Mouse (Mus musculus): ENCODE results near the gene Tymp. TPM values are rescaled to one million over a fixed set of nuclear protein-coding genes. Genes with fewer than 3 reads are reported as not detected.

Gene Tymp
- polyA plus RNA-seq, 1 experiment from 2014 or later = 1.7 TPM

DNA sequence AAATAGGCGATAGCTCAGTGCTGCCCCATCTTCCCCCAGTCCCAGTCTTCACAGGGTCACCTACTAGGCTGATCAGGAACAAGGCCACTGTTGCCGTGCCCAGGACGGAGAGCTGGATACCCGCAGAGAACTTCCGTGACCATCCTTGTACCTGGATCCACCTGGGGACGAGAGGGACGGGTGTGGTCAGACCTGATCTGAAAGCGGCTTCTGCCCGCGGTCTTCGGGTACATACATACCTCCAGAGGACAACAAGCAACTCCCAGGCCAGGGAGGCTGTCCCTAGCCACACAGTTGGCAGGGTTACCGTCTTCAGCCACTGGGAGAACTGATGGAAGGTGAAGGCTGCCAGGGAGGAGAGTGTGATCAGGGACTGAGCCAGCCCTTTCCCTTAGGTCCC is 24.0 kb downstream of the Tymp start:
- Histone ChIP-seq H3K9me3 (ENCODE audit: control insufficient read depth, low read length) (no peaks in the 10 kb centered on the region), H3K4me1 (replicated peaks; ENCODE audit: control insufficient read depth, insufficient read depth, low read length) (peaks cover 7% of the 10 kb centered on the region; the same call in 1 of the 2 replicates), H3K4me2 (replicated peaks; ENCODE audit: low read depth, low read length) (no peak overlapping the region), H3K36me3 (ENCODE audit: control insufficient read depth, insufficient read depth, low read length) (peaks cover 18% of the 10 kb centered on the region), H3K4me3 (ENCODE audit: low read depth, low read length) (no peak overlapping the region), H3K9ac (ENCODE audit: low read depth, low read length) (no peak overlapping the region), H3K27me3 (ENCODE audit: control insufficient read depth, insufficient read depth, low read length) (no peaks in the 10 kb centered on the region), H3K27ac (ENCODE audit: low read depth, low read length) (no peak overlapping the region)
- ATAC-seq (ENCODE audit: low FRiP score) = no peak
- DNase-seq (ENCODE audit: low spot score) = no peak
- WGBS = 96% methylated on average over 12 of the region's 12 CpGs

GRCm38 (mm10) chr15:89352054-89352453 is 24.8 kb downstream of the Tymp start:
- no peak overlapping the region for H3K4me3 ChIP-seq (ENCODE audit: low read depth, low read length)
- ATAC-seq (ENCODE audit: low FRiP score) (no peak), DNase-seq (ENCODE audit: low spot score) (no peak)
- H3K4me1 ChIP-seq (replicated peaks; ENCODE audit: control insufficient read depth, insufficient read depth, low read length) = peaks cover 5% of the 10 kb centered on the region; the same call in 1 of the 2 replicates
- H3K9me3 ChIP-seq (ENCODE audit: control insufficient read depth, low read length) = no peaks in the 10 kb centered on the region
- H3K36me3 ChIP-seq (ENCODE audit: control insufficient read depth, insufficient read depth, low read length) = peaks cover 18% of the 10 kb centered on the region
- H3K27ac ChIP-seq (ENCODE audit: low read depth, low read length) = no peak overlapping the region
- H3K4me2 ChIP-seq (replicated peaks; ENCODE audit: low read depth, low read length) = no peak overlapping the region
- no peaks in the 10 kb centered on the region for H3K27me3 ChIP-seq (ENCODE audit: control insufficient read depth, insufficient read depth, low read length)
- H3K9ac ChIP-seq (ENCODE audit: low read depth, low read length) = no peak overlapping the region
- 98% methylated on average over 14 of the region's 14 CpGs for WGBS

DNA sequence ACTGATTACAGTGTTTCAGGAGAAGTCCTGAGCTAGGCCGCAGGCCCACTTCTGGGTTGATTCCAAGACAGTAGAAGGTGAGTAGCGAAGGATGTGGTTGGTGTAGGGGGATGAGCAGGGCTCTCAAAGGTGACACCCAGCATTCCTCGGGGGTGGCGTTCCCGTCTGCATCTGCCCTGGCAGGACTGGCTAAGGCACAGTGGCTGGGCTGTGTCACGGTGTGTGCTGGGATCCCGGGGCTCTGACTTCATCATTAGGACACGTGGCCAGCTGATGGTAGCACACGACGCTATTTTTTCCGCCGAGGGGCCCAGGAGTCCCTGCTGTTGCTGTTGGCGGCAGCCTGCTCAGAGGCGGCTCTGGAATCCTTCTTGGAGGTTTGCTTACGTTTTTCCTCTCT is 25.5 kb downstream of the Tymp start:
- H3K27ac ChIP-seq (ENCODE audit: low read depth, low read length) = no peak overlapping the region
- WGBS = 92% methylated on average over 15 of the region's 15 CpGs

DNA sequence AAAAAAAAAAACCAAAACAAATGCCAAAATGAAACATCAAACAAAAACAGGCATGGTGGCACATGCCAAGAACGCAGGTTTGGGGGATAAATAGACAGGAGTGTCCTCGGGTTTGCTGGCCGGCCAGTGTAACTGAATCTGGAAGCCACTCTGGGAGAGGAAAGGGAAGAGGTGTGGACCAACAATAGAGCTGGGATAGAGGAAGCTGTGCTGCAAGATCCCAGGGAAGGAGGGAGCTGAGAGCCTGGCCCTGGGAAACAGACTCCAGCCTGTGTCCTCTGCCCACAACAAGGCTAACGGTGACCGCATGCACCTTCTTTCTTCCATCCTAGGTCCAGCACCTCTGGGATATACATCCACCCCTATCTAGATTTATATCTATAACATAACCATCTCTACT is 26.4 kb downstream of the Tymp start:
- Histone ChIP-seq H3K4me3 (ENCODE audit: low read depth, low read length) (no peak overlapping the region), H3K9me3 (ENCODE audit: control insufficient read depth, low read length) (no peaks in the 10 kb centered on the region), H3K4me2 (replicated peaks; ENCODE audit: low read depth, low read length) (no peak overlapping the region), H3K27ac (ENCODE audit: low read depth, low read length) (no peak overlapping the region), H3K27me3 (ENCODE audit: control insufficient read depth, insufficient read depth, low read length) (no peaks in the 10 kb centered on the region), H3K4me1 (replicated peaks; ENCODE audit: control insufficient read depth, insufficient read depth, low read length) (peaks cover 5% of the 10 kb centered on the region; the same call in 1 of the 2 replicates), H3K36me3 (ENCODE audit: control insufficient read depth, insufficient read depth, low read length) (peaks cover 18% of the 10 kb centered on the region), H3K9ac (ENCODE audit: low read depth, low read length) (no peak overlapping the region)
- ATAC-seq (ENCODE audit: low FRiP score) (no peak), DNase-seq (ENCODE audit: low spot score) (no peak)
- WGBS = 88% methylated on average over 5 of the region's 5 CpGs

More for the DNA sequence above, 25.5 kb downstream of the Tymp start:
- Histone ChIP-seq H3K36me3 (ENCODE audit: control insufficient read depth, insufficient read depth, low read length) (peaks cover 18% of the 10 kb centered on the region), H3K4me1 (replicated peaks; ENCODE audit: control insufficient read depth, insufficient read depth, low read length) (peaks cover 5% of the 10 kb centered on the region; the same call in 1 of the 2 replicates), H3K27me3 (ENCODE audit: control insufficient read depth, insufficient read depth, low read length) (no peaks in the 10 kb centered on the region), H3K4me3 (ENCODE audit: low read depth, low read length) (no peak overlapping the region), H3K9ac (ENCODE audit: low read depth, low read length) (no peak overlapping the region), H3K9me3 (ENCODE audit: control insufficient read depth, low read length) (no peaks in the 10 kb centered on the region), H3K4me2 (replicated peaks; ENCODE audit: low read depth, low read length) (no peak overlapping the region)
- DNase-seq (ENCODE audit: low spot score) (no peak), ATAC-seq (ENCODE audit: low FRiP score) (no peak)

DNA sequence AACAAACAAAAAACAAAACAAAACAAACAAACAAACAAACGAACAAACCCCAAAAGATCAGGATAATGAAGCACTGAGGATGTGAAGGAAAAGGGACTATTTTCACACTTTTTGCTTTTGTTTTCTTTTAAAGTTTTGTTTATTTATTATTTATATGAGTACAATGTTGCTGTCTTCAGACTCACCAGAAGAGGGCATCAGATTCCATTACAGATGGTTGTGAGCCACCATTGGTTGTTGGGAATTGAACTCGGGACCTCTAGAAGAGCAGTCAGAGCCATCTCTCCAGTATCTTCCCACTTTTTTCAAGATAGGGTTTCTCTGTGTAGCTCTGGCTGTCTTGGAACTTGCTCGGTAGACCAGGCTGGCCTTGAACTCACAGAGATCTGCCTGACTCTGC is 33.5 kb downstream of the Tymp start:
- Histone ChIP-seq H3K27ac (ENCODE audit: low read depth, low read length) (no peak overlapping the region), H3K9ac (ENCODE audit: low read depth, low read length) (no peak overlapping the region), H3K4me2 (replicated peaks; ENCODE audit: low read depth, low read length) (no peak overlapping the region), H3K27me3 (ENCODE audit: control insufficient read depth, insufficient read depth, low read length) (no peaks in the 10 kb centered on the region), H3K4me3 (ENCODE audit: low read depth, low read length) (no peak overlapping the region), H3K9me3 (ENCODE audit: control insufficient read depth, low read length) (no peaks in the 10 kb centered on the region), H3K36me3 (ENCODE audit: control insufficient read depth, insufficient read depth, low read length) (no peaks in the 10 kb centered on the region), H3K4me1 (replicated peaks; ENCODE audit: control insufficient read depth, insufficient read depth, low read length) (no peaks in the 10 kb centered on the region)
- DNase-seq (ENCODE audit: low spot score) = no peak
- ATAC-seq (ENCODE audit: low FRiP score) = no peak
- WGBS = 81% methylated on average over 3 of the region's 3 CpGs

DNA sequence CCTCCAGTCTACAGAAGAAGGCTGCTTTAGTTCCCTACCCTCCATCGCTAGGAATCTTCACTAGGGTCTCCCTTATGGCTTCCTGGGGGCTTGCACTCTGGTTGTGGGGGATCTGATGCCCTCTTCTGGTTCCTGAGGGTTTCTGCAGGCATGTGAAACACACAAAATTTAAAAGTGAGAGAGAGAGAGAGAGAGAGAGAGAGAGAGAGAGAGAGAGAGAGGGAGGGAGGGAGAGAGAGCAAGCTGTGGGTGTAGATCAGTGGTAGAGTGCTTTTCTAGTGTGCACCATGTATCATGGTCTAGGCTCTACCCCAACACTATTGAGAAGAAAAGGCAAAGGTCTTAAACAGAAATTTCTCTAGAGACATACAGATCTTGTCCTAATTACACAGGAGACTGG is 35.2 kb downstream of the Tymp start:
- no peak for ATAC-seq (ENCODE audit: low FRiP score)
- 63% methylated on average over 1 of the region's 1 CpGs for WGBS
- H3K9ac ChIP-seq (ENCODE audit: low read depth, low read length) = no peak overlapping the region

DNA sequence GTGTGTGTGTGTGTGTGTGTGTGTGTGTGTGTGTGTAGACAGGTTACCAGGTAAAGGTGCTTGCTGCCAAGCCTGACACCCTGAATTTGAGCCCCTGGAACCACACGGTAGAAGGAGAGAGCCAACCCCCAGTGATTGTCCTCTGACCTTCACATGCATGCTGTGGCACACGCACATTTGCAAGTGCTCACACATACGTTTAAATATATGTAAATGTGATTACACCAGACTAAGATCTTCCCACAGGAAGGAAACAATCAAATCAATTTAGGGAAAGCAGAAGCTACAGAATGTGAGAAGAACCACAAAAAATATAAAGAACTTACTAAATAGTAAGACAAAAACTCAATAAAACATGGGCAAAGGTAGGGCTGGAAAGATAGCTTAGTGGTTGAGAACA is 36.7 kb downstream of the Tymp start:
- H3K27me3 ChIP-seq (ENCODE audit: control insufficient read depth, insufficient read depth, low read length) = no peaks in the 10 kb centered on the region
- no peaks in the 10 kb centered on the region for H3K9me3 ChIP-seq (ENCODE audit: control insufficient read depth, low read length)
- no peak for DNase-seq (ENCODE audit: low spot score)
- H3K9ac ChIP-seq (ENCODE audit: low read depth, low read length) = no peak overlapping the region
- 85% methylated on average over 3 of the region's 3 CpGs for WGBS
- ATAC-seq (ENCODE audit: low FRiP score) = no peak
- H3K4me1 ChIP-seq (replicated peaks; ENCODE audit: control insufficient read depth, insufficient read depth, low read length) = no peaks in the 10 kb centered on the region
- H3K27ac ChIP-seq (ENCODE audit: low read depth, low read length) = no peak overlapping the region
- H3K4me2 ChIP-seq (replicated peaks; ENCODE audit: low read depth, low read length) = no peak overlapping the region
- H3K4me3 ChIP-seq (ENCODE audit: low read depth, low read length) = no peak overlapping the region
- H3K36me3 ChIP-seq (ENCODE audit: control insufficient read depth, insufficient read depth, low read length) = no peaks in the 10 kb centered on the region

More for the DNA sequence above, 35.2 kb downstream of the Tymp start:
- no peak for DNase-seq (ENCODE audit: low spot score)
- Histone ChIP-seq H3K27ac (ENCODE audit: low read depth, low read length) (no peak overlapping the region), H3K4me1 (replicated peaks; ENCODE audit: control insufficient read depth, insufficient read depth, low read length) (no peaks in the 10 kb centered on the region), H3K4me3 (ENCODE audit: low read depth, low read length) (no peak overlapping the region), H3K9me3 (ENCODE audit: control insufficient read depth, low read length) (no peaks in the 10 kb centered on the region), H3K27me3 (ENCODE audit: control insufficient read depth, insufficient read depth, low read length) (no peaks in the 10 kb centered on the region), H3K4me2 (replicated peaks; ENCODE audit: low read depth, low read length) (no peak overlapping the region), H3K36me3 (ENCODE audit: control insufficient read depth, insufficient read depth, low read length) (no peaks in the 10 kb centered on the region)

DNA sequence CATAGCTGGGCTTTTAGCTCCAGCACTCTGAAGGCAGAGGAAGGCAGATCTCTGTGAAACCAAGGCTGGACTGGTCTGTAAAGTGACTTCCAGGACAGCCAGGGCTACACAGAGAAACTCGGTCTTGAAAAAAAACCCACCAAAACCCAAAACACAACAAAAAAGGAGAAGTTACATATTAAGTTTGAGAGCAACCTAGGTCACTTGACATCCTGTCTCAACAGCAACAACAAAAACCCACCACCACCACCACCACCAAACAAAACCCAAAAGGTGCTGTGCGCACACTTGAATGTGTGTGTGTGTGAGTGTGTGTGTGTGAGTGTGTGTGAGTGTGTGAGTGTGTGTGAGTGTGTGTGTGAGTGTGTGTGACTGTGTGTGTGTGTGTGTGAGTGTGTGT is 37.1 kb downstream of the Tymp start:
- WGBS = 93% methylated on average over 2 of the region's 2 CpGs

GRCm38 (mm10) chr15:89336422-89336821 is 40.4 kb downstream of the Tymp start:
- H3K36me3 ChIP-seq (ENCODE audit: control insufficient read depth, insufficient read depth, low read length) = no peaks in the 10 kb centered on the region
- H3K4me3 ChIP-seq (ENCODE audit: low read depth, low read length) = no peak overlapping the region
- no peak overlapping the region for H3K4me2 ChIP-seq (replicated peaks; ENCODE audit: low read depth, low read length)
- no peak for DNase-seq (ENCODE audit: low spot score)
- ATAC-seq (ENCODE audit: low FRiP score) = no peak
- no peaks in the 10 kb centered on the region for H3K27me3 ChIP-seq (ENCODE audit: control insufficient read depth, insufficient read depth, low read length)
- no peak overlapping the region for H3K9ac ChIP-seq (ENCODE audit: low read depth, low read length)
- 92% methylated on average over 14 of the region's 14 CpGs for WGBS
- no peaks in the 10 kb centered on the region for H3K4me1 ChIP-seq (replicated peaks; ENCODE audit: control insufficient read depth, insufficient read depth, low read length)
- no peak overlapping the region for H3K27ac ChIP-seq (ENCODE audit: low read depth, low read length)
- no peaks in the 10 kb centered on the region for H3K9me3 ChIP-seq (ENCODE audit: control insufficient read depth, low read length)

More for the DNA sequence above, 37.1 kb downstream of the Tymp start:
- ATAC-seq (ENCODE audit: low FRiP score) (no peak), DNase-seq (ENCODE audit: low spot score) (no peak)
- no peak overlapping the region for H3K27ac ChIP-seq (ENCODE audit: low read depth, low read length)
- H3K9ac ChIP-seq (ENCODE audit: low read depth, low read length) = no peak overlapping the region
- no peak overlapping the region for H3K4me3 ChIP-seq (ENCODE audit: low read depth, low read length)
- no peaks in the 10 kb centered on the region for H3K36me3 ChIP-seq (ENCODE audit: control insufficient read depth, insufficient read depth, low read length)
- H3K9me3 ChIP-seq (ENCODE audit: control insufficient read depth, low read length) = no peaks in the 10 kb centered on the region
- H3K4me2 ChIP-seq (replicated peaks; ENCODE audit: low read depth, low read length) = no peak overlapping the region
- H3K4me1 ChIP-seq (replicated peaks; ENCODE audit: control insufficient read depth, insufficient read depth, low read length) = no peaks in the 10 kb centered on the region
- H3K27me3 ChIP-seq (ENCODE audit: control insufficient read depth, insufficient read depth, low read length) = no peaks in the 10 kb centered on the region

Data from hindbrain, embryonic 11.5 days (tissue).